ENCODE assay signal across 8 mouse cellular contexts in genomic region chr8:22184884-22185283, GRCm38 (mm10). TPM values are rescaled to one million over a fixed set of nuclear protein-coding genes. Genes with fewer than 3 reads are reported as not detected.
DNase-seq lines count a peak whose midpoint lies in the region; ATAC-seq and TF ChIP-seq lines count a peak whose summit lies in the region.

No protein-coding gene starts in this region.

- H3K79me2 ChIP-seq in macrophage (ENCODE audit: inconsistent target): peaks cover 52% of the 10 kb centered on the region

- DNase-seq in left cerebral cortex, postnatal 4 days: peak; percentile 53
- no peak for DNase-seq in left cerebral cortex, adult 9 months (ENCODE audit: low spot score in 2 of 2)
- no peak for DNase-seq in adrenal gland, adult (ENCODE audit: inconsistent age in 2 of 2, low spot score in 1 of 2)
- DNase-seq in right cerebral cortex, adult 18-20 months: no peak

- TF ChIP-seq POLR2A in bone marrow, adult 2 months (IDR thresholded peaks at IDR 0.05; ENCODE audit: borderline replicate concordance, control insufficient read depth, low read depth, low read length): no peak

- ATAC-seq in granulocyte monocyte progenitor cell, adult 5-6 weeks (replicated peaks; ENCODE audit: poor library complexity, severe bottlenecking): peak; percentile 57
- peak; percentile 44; the same call in 1 of the 2 replicates for ATAC-seq in stomach, embryonic 15.5 days (ENCODE audit: insufficient read depth, low FRiP score, low read depth)

- H3K9ac ChIP-seq in stomach, embryonic 15.5 days: peak overlapping the region; percentile 62; the same call in 1 of the 2 replicates

- no peaks in the 10 kb centered on the region for H3K36me3 ChIP-seq in macrophage (ENCODE audit: inconsistent target)
- H3K36me3 ChIP-seq in stomach, embryonic 15.5 days: no peaks in the 10 kb centered on the region

- no peak for TF ChIP-seq CTCF in bone marrow, adult 2 months (IDR thresholded peaks at IDR 0.05; ENCODE audit: control insufficient read depth, insufficient read depth, low read length)

- no peaks in the 10 kb centered on the region for H3K9me3 ChIP-seq in stomach, embryonic 15.5 days

- peak overlapping the region; percentile 75 for H3K4me2 ChIP-seq in stomach, embryonic 15.5 days

- peak overlapping the region; percentile 35 for H3K4me3 ChIP-seq in bone marrow, adult 2 months (replicated peaks; ENCODE audit: control insufficient read depth, low read depth, low read length)
- H3K4me3 ChIP-seq in macrophage (ENCODE audit: inconsistent target): peak overlapping the region; percentile 47
- H3K4me3 ChIP-seq in stomach, embryonic 15.5 days (replicated peaks): peak overlapping the region; percentile 71

- intact Hi-C loops in left cerebral cortex, postnatal 4 days (cut with DNase I): no loop called here

- WGBS in bone marrow, adult 2 months: 4% methylated on average over 3 of the region's 3 CpGs
- WGBS in macrophage (ENCODE audit: missing documents): 3% methylated on average over 3 of the region's 3 CpGs
- 3% methylated on average over 3 of the region's 3 CpGs for WGBS in stomach, embryonic 15.5 days

- H3K4me1 ChIP-seq in bone marrow, adult 2 months (ENCODE audit: control insufficient read depth, insufficient read depth, low read length): no peaks in the 10 kb centered on the region
- H3K4me1 ChIP-seq in stomach, embryonic 15.5 days: peaks cover 18% of the 10 kb centered on the region

- H3K27ac ChIP-seq in bone marrow, adult 2 months (ENCODE audit: control insufficient read depth, insufficient read depth, low read depth, low read length, poor library complexity): no peak overlapping the region
- H3K27ac ChIP-seq in macrophage: no peak overlapping the region
- peak overlapping the region; percentile 85 for H3K27ac ChIP-seq in stomach, embryonic 15.5 days

- H3K27me3 ChIP-seq in stomach, embryonic 15.5 days (replicated peaks): no peaks in the 10 kb centered on the region

RNA-seq across cellular contexts. Expression of gene Ckap2, which starts 0.7 kb away (rescaled TPM):
- 1 to 10 TPM; 6.6 to 6.7 TPM for total RNA-seq in left cerebral cortex, postnatal 4 days (2021)
- polyA plus RNA-seq in bone marrow, adult 2 months (2011; ENCODE audit: insufficient read depth, insufficient read length, low replicate concordance, missing spikeins): 29.1 and 30.2 TPM in 2 replicates
- 35.7 and 43.3 TPM in 2 replicates for total RNA-seq in granulocyte monocyte progenitor cell, adult 5-6 weeks (2014; fragmentation: Nextera tagmentation)
- total RNA-seq in granulocyte monocyte progenitor cell, adult 5-6 weeks (2017): 32.7 and 39.6 TPM in 2 replicates
- total RNA-seq in macrophage (2018; cell fraction: chromatin; rRNA removed): 10 to 100 TPM in 1 of 26 experiments, 1 to 10 TPM in 16, under 1 TPM in 6, not detected in 3; 0.34 to 12.2 (median 1.8) TPM
- total RNA-seq in macrophage (2018; cell fraction: cytosol; rRNA removed): 1 to 10 TPM in 10 of 26 experiments, under 1 TPM in 16; 0.19 to 2.2 (median 0.67) TPM
- 1 to 10 TPM in 13 of 26 experiments, under 1 TPM in 11, not detected in 2; 0.24 to 8.6 (median 1.2) TPM for total RNA-seq in macrophage (2018; cell fraction: nucleus; rRNA removed)
- 0.34 to 3.3 TPM (median 2.6 TPM) in 3 replicates for polyA plus RNA-seq in macrophage (2018)
- 42.1 and 50.1 TPM in 2 replicates for polyA plus RNA-seq in stomach, embryonic 15.5 days (2015; fragmentation: Nextera tagmentation; extraction: Ambion mirVana)

RNA-seq across cellular contexts. Expression of gene Vps36, which starts 7.7 kb away (rescaled TPM):
- total RNA-seq in left cerebral cortex, postnatal 4 days (2021): 10 to 100 TPM; 46.1 to 48.4 TPM
- 11.3 and 13.3 TPM in 2 replicates for polyA plus RNA-seq in bone marrow, adult 2 months (2011; ENCODE audit: insufficient read depth, insufficient read length, low replicate concordance, missing spikeins)
- total RNA-seq in granulocyte monocyte progenitor cell, adult 5-6 weeks (2014; fragmentation: Nextera tagmentation): 30.2 and 45.5 TPM in 2 replicates
- 44.6 and 50.3 TPM in 2 replicates for total RNA-seq in granulocyte monocyte progenitor cell, adult 5-6 weeks (2017)
- total RNA-seq in macrophage (2018; cell fraction: chromatin; rRNA removed): 10 to 100 TPM in 16 of 26 experiments, 1 to 10 TPM in 10; 4.1 to 17.6 (median 12.7) TPM
- total RNA-seq in macrophage (2018; cell fraction: cytosol; rRNA removed): 10 to 100 TPM; 16.3 to 26.6 (median 21.8) TPM
- 10 to 100 TPM in 19 of 26 experiments, 1 to 10 TPM in 7; 6.3 to 25.7 (median 13.3) TPM for total RNA-seq in macrophage (2018; cell fraction: nucleus; rRNA removed)
- polyA plus RNA-seq in macrophage (2018): 18.8 to 27.6 TPM (median 20.9 TPM) in 3 replicates
- 41.9 and 44.0 TPM in 2 replicates for polyA plus RNA-seq in stomach, embryonic 15.5 days (2015; fragmentation: Nextera tagmentation; extraction: Ambion mirVana)

RNA-seq across cellular contexts. Expression of gene Nek3, which starts 18.6 kb away (rescaled TPM):
- total RNA-seq in left cerebral cortex, postnatal 4 days (2021): 1 to 10 TPM; 3.5 to 5.0 TPM
- 2.6 and 19.3 TPM in 2 replicates for polyA plus RNA-seq in bone marrow, adult 2 months (2011; ENCODE audit: insufficient read depth, insufficient read length, low replicate concordance, missing spikeins)
- total RNA-seq in granulocyte monocyte progenitor cell, adult 5-6 weeks (2014; fragmentation: Nextera tagmentation): 1.1 and 1.9 TPM in 2 replicates
- total RNA-seq in granulocyte monocyte progenitor cell, adult 5-6 weeks (2017): 3.1 and 7.2 TPM in 2 replicates
- total RNA-seq in macrophage (2018; cell fraction: chromatin; rRNA removed): 1 to 10 TPM in 21 of 26 experiments, under 1 TPM in 4, not detected in 1; 0.46 to 7.3 (median 3.6) TPM
- total RNA-seq in macrophage (2018; cell fraction: cytosol; rRNA removed): 1 to 10 TPM in 10 of 26 experiments, under 1 TPM in 16; 0.44 to 1.7 (median 0.95) TPM
- 1 to 10 TPM in 19 of 26 experiments, under 1 TPM in 6, not detected in 1; 0.52 to 4.3 (median 2.1) TPM for total RNA-seq in macrophage (2018; cell fraction: nucleus; rRNA removed)
- polyA plus RNA-seq in macrophage (2018): 0.77 to 1.0 TPM (median 0.79 TPM) in 3 replicates
- 4.7 and 5.5 TPM in 2 replicates for polyA plus RNA-seq in stomach, embryonic 15.5 days (2015; fragmentation: Nextera tagmentation; extraction: Ambion mirVana)

RNA-seq across cellular contexts. Expression of gene Thsd1, which starts 42.2 kb away (rescaled TPM):
- 1 to 10 TPM; 5.5 to 6.6 TPM for total RNA-seq in left cerebral cortex, postnatal 4 days (2021)
- polyA plus RNA-seq in bone marrow, adult 2 months (2011; ENCODE audit: insufficient read depth, insufficient read length, low replicate concordance, missing spikeins): 0.60 and 0.95 TPM in 2 replicates
- 1.1 and 1.8 TPM in 2 replicates for total RNA-seq in granulocyte monocyte progenitor cell, adult 5-6 weeks (2014; fragmentation: Nextera tagmentation)
- total RNA-seq in granulocyte monocyte progenitor cell, adult 5-6 weeks (2017): 0.86 and 1.3 TPM in 2 replicates
- 1 to 10 TPM in 4 of 26 experiments, under 1 TPM in 20, not detected in 2; 0.21 to 1.8 (median 0.51) TPM for total RNA-seq in macrophage (2018; cell fraction: chromatin; rRNA removed)
- total RNA-seq in macrophage (2018; cell fraction: cytosol; rRNA removed): under 1 TPM; 0.03 to 0.39 (median 0.14) TPM
- total RNA-seq in macrophage (2018; cell fraction: nucleus; rRNA removed): 1 to 10 TPM in 2 of 26 experiments, under 1 TPM in 20, not detected in 4; 0.12 to 1.3 (median 0.47) TPM
- polyA plus RNA-seq in macrophage (2018): 0.22 to 0.42 TPM (median 0.23 TPM) in 3 replicates
- 9.5 and 10.4 TPM in 2 replicates for polyA plus RNA-seq in stomach, embryonic 15.5 days (2015; fragmentation: Nextera tagmentation; extraction: Ambion mirVana)
